Mouse (Mus musculus): ENCODE measurements around the gene Arhgap25.
A peak's percentile ranks its signal among the peaks of the same experiment; 100 is the strongest.

Arhgap25 gene

DNA sequence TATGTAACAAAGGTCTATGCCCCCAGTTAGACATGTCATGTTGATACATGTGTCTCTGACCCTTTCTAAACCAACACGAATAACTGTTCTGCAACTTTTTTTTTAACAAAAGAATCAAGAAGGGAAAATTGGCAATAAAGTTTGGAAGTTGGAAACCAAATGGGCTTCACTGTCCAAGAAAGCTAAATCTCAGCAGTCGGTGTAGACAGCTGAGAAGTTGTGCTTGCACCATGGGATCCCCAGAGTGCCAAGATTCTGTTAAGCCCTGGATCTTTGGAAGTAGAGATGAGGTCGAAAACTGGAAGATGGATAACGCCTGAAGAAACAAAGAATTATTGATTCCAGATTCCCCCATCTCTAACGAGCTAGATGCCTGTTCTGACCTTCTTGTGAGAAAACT lies 32.1 kb upstream of the Arhgap25 start:
- Histone ChIP-seq H3K27me3 (ENCODE audit: insufficient read depth, low read length) (no peaks in the 10 kb centered on the region), H3K9me3 (ENCODE audit: low read length) (no peaks in the 10 kb centered on the region), H3K4me3 (replicated peaks; ENCODE audit: low read length) (no peak overlapping the region), H3K36me3 (ENCODE audit: insufficient read depth, low read length) (no peaks in the 10 kb centered on the region), H3K4me1 (replicated peaks; ENCODE audit: low read depth, low read length) (peaks cover 25% of the 10 kb centered on the region)
- no peak for TF ChIP-seq NANOG (IDR thresholded peaks at IDR 0.05; ENCODE audit: borderline replicate concordance, low read length)
- no peak for TF ChIP-seq CTCF (conservative IDR thresholded peaks at IDR 0.05; ENCODE audit: low read length)
- no peak for TF ChIP-seq POU5F1 (IDR thresholded peaks at IDR 0.05; ENCODE audit: borderline replicate concordance, low read length)

DNA sequence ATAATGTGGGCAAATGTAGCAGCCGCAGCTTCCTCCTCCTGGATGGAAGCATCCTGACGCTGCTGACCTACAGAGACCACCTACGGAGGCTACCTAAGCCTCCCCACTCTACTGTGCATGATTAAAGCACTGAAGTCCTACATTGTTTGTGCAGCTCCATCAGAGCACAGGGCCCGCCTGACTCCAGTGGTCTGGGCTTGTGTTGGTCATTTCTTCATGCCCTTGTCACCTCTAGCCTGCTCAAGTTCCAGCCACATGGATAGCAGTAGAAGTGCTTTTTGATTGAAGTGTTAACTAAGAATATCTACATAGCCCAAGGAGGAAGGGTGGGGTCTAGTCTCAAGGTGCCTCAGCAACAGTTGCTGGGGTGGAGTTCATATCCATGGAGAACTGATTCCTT lies 31.3 kb upstream of the Arhgap25 start:
- Histone ChIP-seq H3K27me3 (ENCODE audit: insufficient read depth, low read length) (no peaks in the 10 kb centered on the region), H3K36me3 (ENCODE audit: insufficient read depth, low read length) (no peaks in the 10 kb centered on the region), H3K4me1 (replicated peaks; ENCODE audit: low read depth, low read length) (peaks cover 25% of the 10 kb centered on the region), H3K9me3 (ENCODE audit: low read length) (no peaks in the 10 kb centered on the region), H3K4me3 (replicated peaks; ENCODE audit: low read length) (no peak overlapping the region)
- no peak for TF ChIP-seq NANOG (IDR thresholded peaks at IDR 0.05; ENCODE audit: borderline replicate concordance, low read length)
- TF ChIP-seq POU5F1 (IDR thresholded peaks at IDR 0.05; ENCODE audit: borderline replicate concordance, low read length), result no peak
- TF ChIP-seq CTCF (conservative IDR thresholded peaks at IDR 0.05; ENCODE audit: low read length), result no peak

DNA sequence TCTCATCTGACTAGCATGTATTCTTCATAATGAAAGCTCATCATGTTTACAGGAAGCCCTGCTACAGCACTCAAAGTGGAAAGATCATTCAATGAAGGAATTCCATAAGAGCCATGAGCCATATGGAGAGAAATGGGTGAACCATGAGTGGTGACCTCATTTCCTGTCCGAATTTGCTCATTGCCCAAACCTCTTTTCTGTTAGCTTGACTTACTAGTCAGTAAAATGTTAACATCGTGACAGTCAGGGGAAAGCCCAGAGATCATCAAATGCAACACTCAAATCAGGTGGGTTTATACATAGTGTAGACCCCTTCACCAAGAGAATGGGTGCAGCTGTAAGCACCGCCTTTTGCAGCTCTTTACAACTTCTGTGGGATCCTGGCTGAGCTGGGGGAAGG lies 20.7 kb upstream of the Arhgap25 start:
- H3K4me1 ChIP-seq (replicated peaks; ENCODE audit: low read depth, low read length), result peaks cover 11% of the 10 kb centered on the region
- no peak overlapping the region for H3K4me3 ChIP-seq (replicated peaks; ENCODE audit: low read length)
- H3K9me3 ChIP-seq (ENCODE audit: low read length), result no peaks in the 10 kb centered on the region
- H3K36me3 ChIP-seq (ENCODE audit: insufficient read depth, low read length), result no peaks in the 10 kb centered on the region
- TF ChIP-seq CTCF (conservative IDR thresholded peaks at IDR 0.05; ENCODE audit: low read length) (no peak), POU5F1 (IDR thresholded peaks at IDR 0.05; ENCODE audit: borderline replicate concordance, low read length) (no peak), NANOG (IDR thresholded peaks at IDR 0.05; ENCODE audit: borderline replicate concordance, low read length) (no peak)
- no peaks in the 10 kb centered on the region for H3K27me3 ChIP-seq (ENCODE audit: insufficient read depth, low read length)

DNA sequence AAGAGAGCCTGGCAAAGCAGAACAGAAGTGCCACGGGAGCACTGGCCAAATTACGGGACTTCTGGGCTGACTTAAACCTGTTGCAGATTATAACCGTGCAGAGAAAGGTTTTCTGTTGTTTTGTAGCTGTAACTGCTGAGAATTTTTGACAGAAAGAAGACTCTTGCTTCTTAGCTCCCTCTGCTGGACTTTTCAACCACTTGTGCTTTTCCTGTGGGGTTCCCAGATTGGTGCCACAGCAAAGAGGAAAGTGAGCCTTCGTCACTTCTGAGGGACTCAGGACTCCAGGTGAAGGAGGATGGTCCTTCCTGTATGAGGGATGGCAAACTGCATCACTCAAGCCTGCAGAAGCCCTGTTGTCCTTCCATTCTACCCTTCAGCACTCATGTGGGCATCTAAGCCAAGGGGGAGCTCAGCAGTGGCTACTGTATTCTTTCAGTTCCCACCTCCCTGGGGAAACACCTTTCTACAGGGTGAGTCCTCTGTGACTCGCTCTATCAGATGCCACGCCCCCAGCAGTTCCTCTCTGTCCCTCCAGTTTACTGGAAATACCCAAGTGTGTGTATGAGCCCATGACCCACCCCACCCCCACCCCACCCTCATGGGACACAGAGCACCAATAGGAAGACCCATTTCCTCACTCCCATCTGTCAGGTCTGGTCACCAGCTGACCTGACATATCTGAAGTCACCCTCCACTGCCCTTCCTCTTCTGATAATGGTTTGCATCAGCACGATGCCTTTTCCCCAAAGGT lies 19.2 kb upstream of the Arhgap25 start:
- H3K36me3 ChIP-seq (ENCODE audit: insufficient read depth, low read length), result no peaks in the 10 kb centered on the region
- no peak overlapping the region for H3K4me3 ChIP-seq (replicated peaks; ENCODE audit: low read length)
- H3K9me3 ChIP-seq (ENCODE audit: low read length), result no peaks in the 10 kb centered on the region
- no peaks in the 10 kb centered on the region for H3K27me3 ChIP-seq (ENCODE audit: insufficient read depth, low read length)
- TF ChIP-seq NANOG (IDR thresholded peaks at IDR 0.05; ENCODE audit: borderline replicate concordance, low read length), result no peak
- TF ChIP-seq POU5F1 (IDR thresholded peaks at IDR 0.05; ENCODE audit: borderline replicate concordance, low read length), result no peak
- peak; percentile 17; the same call in 1 of the 2 replicates for TF ChIP-seq CTCF (conservative IDR thresholded peaks at IDR 0.05; ENCODE audit: low read length)
- H3K4me1 ChIP-seq (replicated peaks; ENCODE audit: low read depth, low read length), result peaks cover 19% of the 10 kb centered on the region

DNA sequence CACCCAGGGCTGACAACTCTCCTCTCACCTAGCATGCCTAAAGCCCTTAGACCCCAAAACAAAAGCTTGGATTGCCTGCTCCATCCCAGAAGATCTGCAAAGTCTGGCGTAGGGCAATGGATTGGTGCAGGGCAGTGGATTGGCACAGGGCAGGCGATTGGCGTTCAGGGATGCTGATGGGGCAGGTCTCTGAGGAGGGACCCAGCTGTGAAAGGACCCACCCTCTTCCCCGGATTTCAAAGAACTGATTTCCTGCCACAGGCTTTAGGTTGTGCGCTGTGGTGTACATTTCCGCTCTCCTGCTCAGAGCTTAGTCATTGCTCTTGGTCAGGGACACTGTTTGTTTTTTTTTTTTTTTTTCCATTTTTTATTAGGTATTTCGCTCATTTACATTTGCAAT lies 14.8 kb upstream of the Arhgap25 start:
- peaks cover 42% of the 10 kb centered on the region for H3K4me1 ChIP-seq (replicated peaks; ENCODE audit: low read depth, low read length)
- no peaks in the 10 kb centered on the region for H3K27me3 ChIP-seq (ENCODE audit: insufficient read depth, low read length)
- H3K36me3 ChIP-seq (ENCODE audit: insufficient read depth, low read length), result no peaks in the 10 kb centered on the region
- H3K9me3 ChIP-seq (ENCODE audit: low read length), result peaks cover 11% of the 10 kb centered on the region
- H3K4me3 ChIP-seq (replicated peaks; ENCODE audit: low read length), result no peak overlapping the region; the same call in 1 of the 2 replicates
- no peak for TF ChIP-seq CTCF (conservative IDR thresholded peaks at IDR 0.05; ENCODE audit: low read length)
- TF ChIP-seq POU5F1 (IDR thresholded peaks at IDR 0.05; ENCODE audit: borderline replicate concordance, low read length), result no peak
- TF ChIP-seq NANOG (IDR thresholded peaks at IDR 0.05; ENCODE audit: borderline replicate concordance, low read length), result no peak

DNA sequence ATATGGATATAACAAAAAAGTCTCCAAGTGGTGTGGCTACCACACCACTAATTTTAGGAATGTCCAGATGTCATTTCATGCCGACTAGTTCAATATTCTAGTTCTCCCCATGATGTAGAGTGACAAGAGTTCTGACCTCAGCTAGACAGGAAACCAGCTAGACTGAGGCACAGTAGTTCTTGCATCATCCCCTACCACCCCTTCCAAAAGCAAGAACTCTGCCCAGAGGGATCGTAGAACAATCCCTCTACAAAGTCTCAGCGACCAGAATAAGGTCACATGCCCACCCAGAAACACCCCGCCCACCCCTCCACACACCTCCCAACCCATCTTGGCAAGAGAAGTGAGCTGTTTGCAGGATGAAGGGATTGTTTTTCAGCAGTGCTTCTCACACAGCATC lies 14.4 kb upstream of the Arhgap25 start:
- Histone ChIP-seq H3K36me3 (ENCODE audit: insufficient read depth, low read length) (no peaks in the 10 kb centered on the region), H3K4me1 (replicated peaks; ENCODE audit: low read depth, low read length) (peaks cover 42% of the 10 kb centered on the region), H3K9me3 (ENCODE audit: low read length) (peaks cover 11% of the 10 kb centered on the region), H3K27me3 (ENCODE audit: insufficient read depth, low read length) (no peaks in the 10 kb centered on the region), H3K4me3 (replicated peaks; ENCODE audit: low read length) (no peak overlapping the region; the same call in 1 of the 2 replicates)
- TF ChIP-seq NANOG (IDR thresholded peaks at IDR 0.05; ENCODE audit: borderline replicate concordance, low read length) (no peak), CTCF (conservative IDR thresholded peaks at IDR 0.05; ENCODE audit: low read length) (no peak), POU5F1 (IDR thresholded peaks at IDR 0.05; ENCODE audit: borderline replicate concordance, low read length) (no peak)

DNA sequence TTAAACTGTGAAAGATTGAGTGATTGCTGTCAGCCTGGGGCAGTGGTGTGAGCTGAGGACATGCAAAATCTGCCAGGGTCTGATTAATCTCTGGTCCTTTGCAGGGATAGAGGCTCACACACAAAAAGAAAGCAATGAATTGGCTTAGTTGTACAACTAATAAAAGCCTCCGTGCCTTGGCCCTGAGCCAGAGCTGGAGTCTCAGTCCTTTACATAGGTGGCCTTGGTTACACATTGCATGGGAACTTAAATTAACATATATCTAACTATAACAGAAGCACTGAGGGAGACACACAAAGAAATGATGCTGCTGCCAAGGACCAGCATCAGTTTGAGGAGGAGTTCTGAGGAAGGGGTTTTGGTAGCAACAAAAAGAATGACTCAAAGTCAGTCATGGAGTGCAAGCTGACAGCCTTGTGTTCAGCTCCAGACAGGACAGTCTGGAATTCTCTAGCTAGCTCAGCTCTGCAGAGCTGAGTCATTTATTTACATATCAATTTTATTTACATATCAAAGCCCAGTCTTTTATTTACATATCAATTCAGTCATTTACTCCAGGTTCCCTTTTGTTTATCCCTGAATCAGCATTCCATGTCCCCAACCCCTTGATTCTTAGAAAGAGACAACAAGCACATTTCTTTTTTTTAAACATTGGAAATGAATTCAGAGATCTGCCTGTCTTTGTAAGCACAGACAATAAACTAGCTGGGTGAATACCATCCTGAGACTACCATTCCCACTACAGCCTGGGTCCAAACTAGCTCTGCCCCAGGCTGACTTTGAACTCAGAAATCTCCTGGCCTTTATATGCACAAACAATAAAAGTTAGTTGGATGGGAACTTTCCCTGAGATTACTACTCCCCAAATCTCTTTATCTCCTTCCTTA lies 12.5 kb upstream of the Arhgap25 start:
- TF ChIP-seq POU5F1 (IDR thresholded peaks at IDR 0.05; ENCODE audit: borderline replicate concordance, low read length) (no peak; the same call in 1 of the 2 replicates), NANOG (IDR thresholded peaks at IDR 0.05; ENCODE audit: borderline replicate concordance, low read length) (no peak; the same call in 1 of the 2 replicates), CTCF (conservative IDR thresholded peaks at IDR 0.05; ENCODE audit: low read length) (no peak)

DNA sequence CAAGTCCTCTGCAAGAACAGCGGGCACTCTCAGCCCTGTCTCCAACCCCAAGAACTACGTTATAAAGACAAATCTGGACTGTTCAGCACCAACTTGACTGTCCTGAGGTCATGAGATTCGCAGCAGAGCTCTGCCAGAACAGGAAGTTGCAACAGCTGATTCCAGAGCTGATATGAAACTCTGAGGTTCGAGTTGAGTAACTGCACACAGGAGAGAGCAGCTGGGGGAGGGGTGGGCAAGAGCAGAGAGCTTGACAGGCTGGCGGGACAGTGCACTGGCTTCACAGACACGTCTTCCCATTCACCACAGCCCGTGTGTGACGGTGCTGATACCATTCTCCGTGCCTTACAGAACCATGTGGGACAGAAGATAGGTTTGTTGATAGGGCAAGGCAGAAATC lies 9.0 kb upstream of the Arhgap25 start:
- H3K4me3 ChIP-seq (replicated peaks; ENCODE audit: low read length), result no peak overlapping the region
- H3K9me3 ChIP-seq (ENCODE audit: low read length), result peaks cover 11% of the 10 kb centered on the region
- H3K36me3 ChIP-seq (ENCODE audit: insufficient read depth, low read length), result no peaks in the 10 kb centered on the region
- TF ChIP-seq CTCF (conservative IDR thresholded peaks at IDR 0.05; ENCODE audit: low read length) (no peak), POU5F1 (IDR thresholded peaks at IDR 0.05; ENCODE audit: borderline replicate concordance, low read length) (no peak), NANOG (IDR thresholded peaks at IDR 0.05; ENCODE audit: borderline replicate concordance, low read length) (no peak)
- peaks cover 36% of the 10 kb centered on the region for H3K4me1 ChIP-seq (replicated peaks; ENCODE audit: low read depth, low read length)
- H3K27me3 ChIP-seq (ENCODE audit: insufficient read depth, low read length), result peaks cover 8% of the 10 kb centered on the region; the same call in 1 of the 2 replicates

More for the DNA sequence above, 12.5 kb upstream of the Arhgap25 start:
- no peaks in the 10 kb centered on the region for H3K36me3 ChIP-seq (ENCODE audit: insufficient read depth, low read length)
- no peaks in the 10 kb centered on the region for H3K27me3 ChIP-seq (ENCODE audit: insufficient read depth, low read length)
- peaks cover 49% of the 10 kb centered on the region for H3K4me1 ChIP-seq (replicated peaks; ENCODE audit: low read depth, low read length)
- H3K9me3 ChIP-seq (ENCODE audit: low read length), result peaks cover 11% of the 10 kb centered on the region
- H3K4me3 ChIP-seq (replicated peaks; ENCODE audit: low read length), result no peak overlapping the region

Data from E14TG2a.4 (cell line).